Mouse (Mus musculus): ENCODE data around the gene Ppp1ca. TPM values are rescaled to one million over a fixed set of nuclear protein-coding genes. Genes with fewer than 3 reads are reported as not detected.

The Ppp1ca gene
- polyA plus RNA-seq, 1 experiment from 2014 or later: 757 TPM

DNA sequence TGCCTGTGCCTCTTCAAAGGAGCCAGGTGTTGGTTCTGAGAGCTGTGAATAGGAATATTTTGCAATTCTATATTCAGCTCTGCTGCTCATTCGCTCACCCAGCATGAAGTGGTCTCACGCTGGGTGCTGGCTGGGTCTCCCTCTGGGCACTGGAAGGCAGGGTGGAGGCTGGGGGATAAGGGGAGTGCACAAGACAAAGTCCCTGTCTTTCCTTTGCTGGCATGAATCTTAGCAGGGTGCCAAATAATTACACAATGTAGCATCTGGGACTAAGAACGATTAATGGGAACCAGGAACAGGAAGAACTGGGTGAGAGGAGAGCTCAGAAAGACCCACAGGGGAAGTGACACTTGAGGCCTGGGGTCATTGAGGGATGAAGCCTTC lies 44.9 kb upstream of the Ppp1ca start:
- H3K4me3 ChIP-seq (ENCODE audit: control insufficient read depth in 1 of 2, insufficient read depth in 1 of 2, low read depth in 1 of 2, low read length in 2 of 2): no peak overlapping the region
- H3K9me3 ChIP-seq (ENCODE audit: control insufficient read depth, low read length): no peaks in the 10 kb centered on the region; the same call in 1 of the 2 replicates
- 44% methylated on average over 3 of the region's 3 CpGs for WGBS
- H3K9ac ChIP-seq (ENCODE audit: low read length): no peak overlapping the region
- no peak overlapping the region for H3K27ac ChIP-seq (replicated peaks in 1 of 2; ENCODE audit: control insufficient read depth in 1 of 2, insufficient read depth in 1 of 2, low read depth in 2 of 2, low read length in 2 of 2)
- no peak overlapping the region for H3K4me2 ChIP-seq (ENCODE audit: low read length)
- H3K4me1 ChIP-seq (ENCODE audit: control insufficient read depth in 2 of 2, insufficient read depth in 2 of 2, low read length in 2 of 2): peaks cover 11 to 25% of the 10 kb centered on the region in 2 experiments
- ATAC-seq (ENCODE audit: insufficient number of reproducible peaks, insufficient read depth, low FRiP score, low read depth): no peak
- H3K36me3 ChIP-seq (ENCODE audit: control insufficient read depth, insufficient read depth, low read length): peaks cover 24% of the 10 kb centered on the region
- no peaks in the 10 kb centered on the region for H3K27me3 ChIP-seq (ENCODE audit: control insufficient read depth, insufficient read depth, low read length)

DNA sequence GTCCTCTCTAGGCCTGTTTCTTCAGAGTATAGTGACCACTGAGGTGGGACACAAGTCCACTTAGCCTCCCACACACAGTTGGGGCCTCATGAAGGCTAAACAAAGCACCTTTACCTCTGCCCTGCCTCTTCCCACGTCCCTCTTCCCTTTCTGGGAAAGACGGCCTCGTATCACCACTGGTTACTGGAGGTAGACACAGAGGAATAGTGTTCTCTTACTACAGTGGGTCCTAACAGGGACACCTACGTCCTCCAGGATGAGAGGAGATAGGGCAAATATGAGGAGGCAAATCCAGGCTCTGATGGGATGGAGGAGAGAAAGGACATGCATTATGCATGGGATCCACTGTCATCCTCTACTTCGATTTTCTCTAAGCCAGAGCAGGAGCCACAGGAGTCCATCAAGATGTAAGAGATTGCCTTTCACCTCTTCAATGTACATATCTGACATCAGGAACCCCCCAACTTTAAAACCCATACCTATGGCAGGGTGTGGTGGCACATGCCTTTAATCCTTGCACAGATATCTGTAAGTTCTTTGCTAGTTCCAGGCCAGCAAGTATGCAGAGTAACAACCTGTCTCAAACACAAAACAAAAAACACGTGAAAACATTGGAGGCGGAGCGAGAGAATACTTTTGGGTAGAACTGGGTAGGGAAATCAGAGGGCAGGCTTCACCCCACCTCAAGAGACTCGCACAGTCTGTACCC lies 43.9 kb upstream of the Ppp1ca start:
- Histone ChIP-seq H3K4me1 (ENCODE audit: control insufficient read depth in 2 of 2, insufficient read depth in 2 of 2, low read length in 2 of 2) (peaks cover 11 to 26% of the 10 kb centered on the region in 2 experiments), H3K27me3 (ENCODE audit: control insufficient read depth, insufficient read depth, low read length) (no peaks in the 10 kb centered on the region), H3K9me3 (ENCODE audit: control insufficient read depth, low read length) (no peaks in the 10 kb centered on the region; the same call in 1 of the 2 replicates), H3K9ac (ENCODE audit: low read length) (peak overlapping the region; percentile 96), H3K27ac (replicated peaks in 1 of 2; ENCODE audit: control insufficient read depth in 1 of 2, insufficient read depth in 1 of 2, low read depth in 2 of 2, low read length in 2 of 2) (no peak overlapping the region), H3K36me3 (ENCODE audit: control insufficient read depth, insufficient read depth, low read length) (peaks cover 33% of the 10 kb centered on the region), H3K4me3 (ENCODE audit: control insufficient read depth in 1 of 2, insufficient read depth in 1 of 2, low read depth in 1 of 2, low read length in 2 of 2) (peak overlapping the region; percentile 69 to 93), H3K4me2 (ENCODE audit: low read length) (peak overlapping the region; percentile 73)
- WGBS: 41% methylated on average over 9 of the region's 9 CpGs
- no peak for ATAC-seq (ENCODE audit: insufficient number of reproducible peaks, insufficient read depth, low FRiP score, low read depth)

DNA sequence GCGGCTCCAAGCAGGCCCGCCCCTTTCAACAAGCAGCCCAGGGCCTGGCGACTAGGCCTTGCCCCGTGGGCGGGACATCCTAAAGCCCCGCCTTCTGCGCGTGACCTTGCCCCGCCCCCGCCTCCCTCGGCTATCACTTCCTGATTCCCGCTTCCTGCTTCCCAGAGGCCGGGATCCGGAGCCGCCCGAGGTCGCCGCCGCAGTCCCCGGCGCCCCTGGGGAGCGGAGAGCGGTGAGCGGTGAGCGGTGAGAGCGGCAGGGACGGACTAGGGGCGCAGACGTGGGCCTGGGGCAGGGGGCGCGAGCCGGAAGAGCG lies 43.4 kb upstream of the Ppp1ca start, which contains the start of gene Coro1b:
TSS of gene Coro1b (plus strand) at position 129 of the 316 bp plus-strand sequence.
- H3K9me3 ChIP-seq (ENCODE audit: control insufficient read depth, low read length): no peaks in the 10 kb centered on the region; the same call in 1 of the 2 replicates
- 2% methylated on average over 30 of the region's 33 CpGs for WGBS
- H3K4me3 ChIP-seq (ENCODE audit: control insufficient read depth in 1 of 2, insufficient read depth in 1 of 2, low read depth in 1 of 2, low read length in 2 of 2): peak within 1 kb of the TSS; percentile 69 to 93
- H3K36me3 ChIP-seq (ENCODE audit: control insufficient read depth, insufficient read depth, low read length): peaks cover 38% of the 10 kb centered on the region
- H3K4me1 ChIP-seq (ENCODE audit: control insufficient read depth in 2 of 2, insufficient read depth in 2 of 2, low read length in 2 of 2): peaks cover 11 to 26% of the 10 kb centered on the region in 2 experiments
- H3K4me2 ChIP-seq (ENCODE audit: low read length): peak within 1 kb of the TSS; percentile 73
- peak within 1 kb of the TSS in 1 of 2 experiments; percentile 82; a peak in 3 of 4 replicates for H3K27ac ChIP-seq (replicated peaks in 1 of 2; ENCODE audit: control insufficient read depth in 1 of 2, insufficient read depth in 1 of 2, low read depth in 2 of 2, low read length in 2 of 2)
- H3K9ac ChIP-seq (ENCODE audit: low read length): peak within 1 kb of the TSS; percentile 96
- peak; percentile 93 for ATAC-seq (ENCODE audit: insufficient number of reproducible peaks, insufficient read depth, low FRiP score, low read depth)
- no peaks in the 10 kb centered on the region for H3K27me3 ChIP-seq (ENCODE audit: control insufficient read depth, insufficient read depth, low read length)

DNA sequence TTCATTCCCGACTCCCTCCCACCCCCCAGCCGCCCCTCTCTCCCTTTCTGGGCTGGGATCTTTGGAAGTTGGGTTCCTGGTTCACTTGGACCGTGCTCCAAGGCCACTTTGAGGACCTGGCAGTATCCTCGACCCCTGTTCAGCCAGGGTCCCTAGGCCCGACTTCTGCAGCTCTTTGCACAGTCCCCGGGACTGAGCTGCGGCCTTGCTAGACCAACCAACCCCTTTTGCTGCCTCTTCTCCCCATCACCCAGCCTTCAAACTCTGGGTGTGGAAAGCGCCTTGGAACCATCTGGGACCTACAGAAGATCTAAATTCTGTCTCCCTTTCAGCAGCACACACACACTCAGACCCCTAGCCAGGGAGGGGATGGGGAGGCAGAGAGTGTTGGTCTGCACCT lies 43.0 kb upstream of the Ppp1ca start:
- H3K9ac ChIP-seq (ENCODE audit: low read length): peak overlapping the region; percentile 96
- H3K27ac ChIP-seq (replicated peaks in 1 of 2; ENCODE audit: control insufficient read depth in 1 of 2, insufficient read depth in 1 of 2, low read depth in 2 of 2, low read length in 2 of 2): peak overlapping the region in 1 of 2 experiments; percentile 82; a peak in 3 of 4 replicates
- peak overlapping the region; percentile 69 to 93 for H3K4me3 ChIP-seq (ENCODE audit: control insufficient read depth in 1 of 2, insufficient read depth in 1 of 2, low read depth in 1 of 2, low read length in 2 of 2)
- H3K36me3 ChIP-seq (ENCODE audit: control insufficient read depth, insufficient read depth, low read length): peaks cover 41% of the 10 kb centered on the region
- ATAC-seq (ENCODE audit: insufficient number of reproducible peaks, insufficient read depth, low FRiP score, low read depth): no peak
- H3K4me2 ChIP-seq (ENCODE audit: low read length): peak overlapping the region; percentile 73
- no peaks in the 10 kb centered on the region; the same call in 1 of the 2 replicates for H3K9me3 ChIP-seq (ENCODE audit: control insufficient read depth, low read length)
- 3% methylated on average over 7 of the region's 8 CpGs for WGBS
- no peaks in the 10 kb centered on the region for H3K27me3 ChIP-seq (ENCODE audit: control insufficient read depth, insufficient read depth, low read length)
- H3K4me1 ChIP-seq (ENCODE audit: control insufficient read depth in 2 of 2, insufficient read depth in 2 of 2, low read length in 2 of 2): peaks cover 11 to 26% of the 10 kb centered on the region in 2 experiments

GRCm38 (mm10) chr19:4149283-4149682 lies 42.6 kb upstream of the Ppp1ca start:
- Histone ChIP-seq H3K27me3 (ENCODE audit: control insufficient read depth, insufficient read depth, low read length) (no peaks in the 10 kb centered on the region), H3K4me1 (ENCODE audit: control insufficient read depth in 2 of 2, insufficient read depth in 2 of 2, low read length in 2 of 2) (peaks cover 11 to 26% of the 10 kb centered on the region in 2 experiments), H3K36me3 (ENCODE audit: control insufficient read depth, insufficient read depth, low read length) (peaks cover 46% of the 10 kb centered on the region), H3K9ac (ENCODE audit: low read length) (peak overlapping the region; percentile 96), H3K4me3 (ENCODE audit: control insufficient read depth in 1 of 2, insufficient read depth in 1 of 2, low read depth in 1 of 2, low read length in 2 of 2) (peak overlapping the region; percentile 69 to 93), H3K9me3 (ENCODE audit: control insufficient read depth, low read length) (no peaks in the 10 kb centered on the region; the same call in 1 of the 2 replicates), H3K4me2 (ENCODE audit: low read length) (peak overlapping the region; percentile 73), H3K27ac (replicated peaks in 1 of 2; ENCODE audit: control insufficient read depth in 1 of 2, insufficient read depth in 1 of 2, low read depth in 2 of 2, low read length in 2 of 2) (peak overlapping the region in 1 of 2 experiments; percentile 82; a peak in 1 of 4 replicates)
- ATAC-seq (ENCODE audit: insufficient number of reproducible peaks, insufficient read depth, low FRiP score, low read depth): no peak
- WGBS: 76% methylated on average over 11 of the region's 11 CpGs

GRCm38 (mm10) chr19:4149764-4150461 lies 42.0 kb upstream of the Ppp1ca start:
- peak overlapping the region; percentile 96 for H3K9ac ChIP-seq (ENCODE audit: low read length)
- no peak for ATAC-seq (ENCODE audit: insufficient number of reproducible peaks, insufficient read depth, low FRiP score, low read depth)
- H3K4me1 ChIP-seq (ENCODE audit: control insufficient read depth in 2 of 2, insufficient read depth in 2 of 2, low read length in 2 of 2): peaks cover 11 to 26% of the 10 kb centered on the region in 2 experiments
- H3K27ac ChIP-seq (replicated peaks in 1 of 2; ENCODE audit: control insufficient read depth in 1 of 2, insufficient read depth in 1 of 2, low read depth in 2 of 2, low read length in 2 of 2): no peak overlapping the region
- H3K4me3 ChIP-seq (ENCODE audit: control insufficient read depth in 1 of 2, insufficient read depth in 1 of 2, low read depth in 1 of 2, low read length in 2 of 2): peak overlapping the region in 1 of 2 experiments; percentile 93; a peak in 2 of 4 replicates
- H3K4me2 ChIP-seq (ENCODE audit: low read length): peak overlapping the region; percentile 73
- H3K27me3 ChIP-seq (ENCODE audit: control insufficient read depth, insufficient read depth, low read length): no peaks in the 10 kb centered on the region
- no peaks in the 10 kb centered on the region; the same call in 1 of the 2 replicates for H3K9me3 ChIP-seq (ENCODE audit: control insufficient read depth, low read length)
- H3K36me3 ChIP-seq (ENCODE audit: control insufficient read depth, insufficient read depth, low read length): peaks cover 46% of the 10 kb centered on the region
- 93% methylated on average over 17 of the region's 17 CpGs for WGBS

GRCm38 (mm10) chr19:4150567-4151487 lies 41.0 kb upstream of the Ppp1ca start:
- Histone ChIP-seq H3K4me2 (ENCODE audit: low read length) (no peak overlapping the region), H3K4me3 (ENCODE audit: control insufficient read depth in 1 of 2, insufficient read depth in 1 of 2, low read depth in 1 of 2, low read length in 2 of 2) (no peak overlapping the region), H3K4me1 (ENCODE audit: control insufficient read depth in 2 of 2, insufficient read depth in 2 of 2, low read length in 2 of 2) (peaks cover 11 to 26% of the 10 kb centered on the region in 2 experiments), H3K27me3 (ENCODE audit: control insufficient read depth, insufficient read depth, low read length) (no peaks in the 10 kb centered on the region), H3K36me3 (ENCODE audit: control insufficient read depth, insufficient read depth, low read length) (peaks cover 54% of the 10 kb centered on the region), H3K9me3 (ENCODE audit: control insufficient read depth, low read length) (no peaks in the 10 kb centered on the region; the same call in 1 of the 2 replicates), H3K9ac (ENCODE audit: low read length) (no peak overlapping the region), H3K27ac (replicated peaks in 1 of 2; ENCODE audit: control insufficient read depth in 1 of 2, insufficient read depth in 1 of 2, low read depth in 2 of 2, low read length in 2 of 2) (no peak overlapping the region)
- WGBS: 90% methylated on average over 22 of the region's 22 CpGs
- ATAC-seq (ENCODE audit: insufficient number of reproducible peaks, insufficient read depth, low FRiP score, low read depth): no peak

All from heart, embryonic 14.5 days (tissue).